Mouse (Mus musculus) embryonic facial prominence, embryonic 11.5 days (tissue): ENCODE measurements around the gene Gm12248. TPM values are rescaled to one million over a fixed set of nuclear protein-coding genes. Genes with fewer than 3 reads are reported as not detected.

Experiments
- ATAC-seq: fragments of 200-750 bp; cut with Nextera tagmentation; replicated peaks from 2 replicates; pipeline ENCODE4 v1.8.0; 2017; ENCODE audit warnings: low read depth; ENCODE audit not compliant: insufficient number of reproducible peaks, low FRiP score, low TSS enrichment
- DNase-seq: peaks from one replicate; pipeline ENCODE4 v3.0.0-alpha.2; 2015; ENCODE audit warnings: low spot score
- H3K27ac ChIP-seq: fragments of 300-500 bp; sonication (generic); replicated peaks from 2 replicates; pipeline ENCODE4 v1.5.1; 2014; ENCODE audit warnings: mild to moderate bottlenecking, low read depth, low read length, control low read depth
- H3K27me3 ChIP-seq: fragments of 300-500 bp; sonication (generic); 2 replicates; pipeline ENCODE4 v1.6.1; 2014; ENCODE audit warnings: mild to moderate bottlenecking, low read length, moderate library complexity, mixed read lengths; ENCODE audit not compliant: control insufficient read depth, insufficient read depth
- H3K36me3 ChIP-seq: fragments of 300-500 bp; sonication (generic); replicated peaks from 2 replicates; pipeline ENCODE4 v1.6.1; 2014; ENCODE audit warnings: low read depth, mild to moderate bottlenecking, low read length, moderate library complexity, mixed read lengths; ENCODE audit not compliant: control insufficient read depth, insufficient read depth
- H3K4me1 ChIP-seq: fragments of 300-500 bp; sonication (generic); 2 replicates; pipeline ENCODE4 v1.6.1; 2014; ENCODE audit warnings: low read length, mixed read lengths; ENCODE audit not compliant: control insufficient read depth, insufficient read depth
- H3K4me2 ChIP-seq: fragments of 300-500 bp; sonication (generic); 2 replicates; pipeline ENCODE4 v1.6.1; 2014; ENCODE audit warnings: low read depth, mild to moderate bottlenecking, control low read depth, low read length, moderate library complexity
- H3K4me3 ChIP-seq: fragments of 300-500 bp; sonication (generic); 2 replicates; pipeline ENCODE4 v1.5.1; 2014; ENCODE audit warnings: low read depth, low read length, control low read depth
- H3K9ac ChIP-seq: fragments of 300-500 bp; sonication (generic); replicated peaks from 2 replicates; pipeline ENCODE4 v1.6.1; 2014; ENCODE audit warnings: mild to moderate bottlenecking, control low read depth, low read length
- H3K9me3 ChIP-seq: fragments of 300-500 bp; sonication (generic); replicated peaks from 2 replicates; pipeline ENCODE4 v1.6.1; 2016; ENCODE audit warnings: mild to moderate bottlenecking, low read length, inconsistent platforms, mixed read lengths; ENCODE audit not compliant: control insufficient read depth
- WGBS: fragments of 180-500 bp; shearing (Covaris S2); extraction: QIAGEN DNeasy Blood & Tissue Kit; methylation state at CpG from one replicate; pipeline ENCODE4 v1.1.7; 2014; 5-methylcytosine and 5-hydroxymethylcytosine counted together
- polyA plus RNA-seq: library from polyadenylated mRNA; unstranded; fragments of >200 nt; fragmentation: Nextera tagmentation; extraction: Ambion mirVana; gene quantifications from 2 replicates; pipeline ENCODE4 v1.2.1, GENCODE M21; 2014

Gm12248 gene
- polyA plus RNA-seq, 1 experiment from 2014 or later = not detected

GRCm38 (mm10) chr11:58127544-58127943 is 34.6 kb upstream of the Gm12248 start:
- no peaks in the 10 kb centered on the region for H3K4me1 ChIP-seq
- peaks cover 2% of the 10 kb centered on the region; the same call in 1 of the 2 replicates for H3K36me3 ChIP-seq
- DNase-seq (no peak), ATAC-seq (no peak)
- WGBS = 94% methylated on average over 2 of the region's 2 CpGs
- H3K27me3 ChIP-seq = no peaks in the 10 kb centered on the region
- H3K9ac ChIP-seq = no peak overlapping the region
- no peak overlapping the region for H3K4me2 ChIP-seq
- H3K4me3 ChIP-seq = no peak overlapping the region
- H3K9me3 ChIP-seq = no peaks in the 10 kb centered on the region
- H3K27ac ChIP-seq = no peak overlapping the region

- Histone ChIP-seq H3K27ac (no peak overlapping the region), H3K27me3 (no peaks in the 10 kb centered on the region), H3K9ac (no peak overlapping the region), H3K4me1 (no peaks in the 10 kb centered on the region), H3K4me2 (no peak overlapping the region), H3K36me3 (peaks cover 4% of the 10 kb centered on the region), H3K4me3 (no peak overlapping the region), H3K9me3 (no peaks in the 10 kb centered on the region)
- 87% methylated on average over 7 of the region's 7 CpGs for WGBS
- ATAC-seq (no peak), DNase-seq (no peak)
These were observed 33.6 kb upstream of the Gm12248 start for GRCm38 (mm10) chr11:58126397-58127160.

- no peak overlapping the region for H3K4me2 ChIP-seq
- no peak for DNase-seq
These were observed 32.1 kb upstream of the Gm12248 start for GRCm38 (mm10) chr11:58125021-58125420.

DNA sequence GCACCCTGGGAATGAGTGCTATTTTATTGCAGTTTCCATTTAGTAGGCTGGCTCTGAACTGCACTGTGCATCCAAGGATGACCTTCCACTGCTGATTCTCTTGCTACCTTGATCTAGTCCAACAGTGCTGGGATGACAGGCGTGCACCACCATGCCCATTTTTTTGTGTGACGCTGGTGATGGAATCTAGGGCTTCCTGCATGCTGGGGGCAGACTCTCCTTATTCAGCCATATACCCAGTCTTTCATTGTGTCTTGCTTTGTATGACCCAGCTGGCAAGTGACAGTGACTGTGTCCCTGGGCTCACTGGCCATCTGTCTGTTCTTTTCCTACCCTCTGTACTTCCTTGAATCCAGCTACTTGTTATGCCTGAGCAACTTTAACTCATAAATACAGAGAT is 30.8 kb upstream of the Gm12248 start:
- Histone ChIP-seq H3K4me3 (no peak overlapping the region), H3K27me3 (no peaks in the 10 kb centered on the region), H3K27ac (no peak overlapping the region), H3K9me3 (no peaks in the 10 kb centered on the region), H3K4me2 (no peak overlapping the region), H3K4me1 (no peaks in the 10 kb centered on the region), H3K36me3 (peaks cover 10% of the 10 kb centered on the region), H3K9ac (no peak overlapping the region)
- ATAC-seq = no peak
- 98% methylated on average over 2 of the region's 2 CpGs for WGBS
- no peak for DNase-seq

More at GRCm38 (mm10) chr11:58125021-58125420, 32.1 kb upstream of the Gm12248 start:
- Histone ChIP-seq H3K36me3 (peaks cover 10% of the 10 kb centered on the region), H3K4me3 (no peak overlapping the region), H3K27ac (no peak overlapping the region), H3K27me3 (no peaks in the 10 kb centered on the region), H3K9ac (no peak overlapping the region), H3K9me3 (no peaks in the 10 kb centered on the region), H3K4me1 (no peaks in the 10 kb centered on the region)
- 89% methylated on average over 11 of the region's 11 CpGs for WGBS
- no peak for ATAC-seq

DNA sequence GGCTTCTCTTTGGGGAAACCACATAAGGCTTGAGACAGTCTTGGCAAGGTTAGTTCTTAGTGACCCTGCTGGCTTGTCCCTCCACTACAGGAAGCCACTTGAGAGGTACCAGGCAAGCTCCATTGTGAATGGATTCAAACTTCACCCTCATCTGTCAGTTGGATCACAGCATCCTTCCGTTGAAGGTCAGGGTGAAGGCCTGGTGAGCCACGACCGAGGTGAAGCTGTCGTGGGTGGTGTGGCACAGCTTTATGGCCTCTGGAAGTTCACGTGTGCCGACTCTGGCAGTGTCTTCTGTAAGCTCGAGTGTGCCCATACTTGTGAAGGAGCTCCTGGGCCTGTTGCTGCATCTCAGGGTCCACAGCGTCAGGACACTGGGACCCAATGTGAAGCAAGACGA is 28.4 kb upstream of the Gm12248 start:
- H3K36me3 ChIP-seq = peaks cover 16% of the 10 kb centered on the region

DNA sequence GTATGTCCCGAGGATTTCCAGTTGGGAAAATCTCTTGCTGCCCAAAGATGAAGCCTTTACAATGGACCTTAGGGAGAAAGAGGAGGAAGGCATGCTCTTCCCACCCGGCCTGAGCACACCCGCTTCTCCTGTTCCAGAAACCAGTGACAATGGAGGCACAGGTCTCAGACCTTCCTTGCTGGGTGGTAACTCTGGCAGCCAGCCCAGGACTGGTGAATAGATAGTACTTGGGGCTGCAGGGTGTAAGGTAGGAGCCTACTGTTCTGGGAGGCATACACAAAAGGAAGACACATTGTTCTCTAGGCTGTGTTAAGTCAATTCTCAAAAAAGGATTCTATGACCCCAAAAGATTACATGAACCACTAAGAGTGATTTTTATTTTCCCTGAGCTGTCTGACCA is 27.7 kb upstream of the Gm12248 start:
- WGBS = 72% methylated on average over 3 of the region's 3 CpGs
- no peaks in the 10 kb centered on the region for H3K9me3 ChIP-seq
- H3K36me3 ChIP-seq = peaks cover 16% of the 10 kb centered on the region
- H3K9ac ChIP-seq = no peak overlapping the region
- DNase-seq = no peak
- ATAC-seq = no peak
- no peak overlapping the region for H3K4me3 ChIP-seq
- H3K27me3 ChIP-seq = no peaks in the 10 kb centered on the region
- H3K4me2 ChIP-seq = no peak overlapping the region
- no peaks in the 10 kb centered on the region for H3K4me1 ChIP-seq
- no peak overlapping the region for H3K27ac ChIP-seq

More for the DNA sequence above, 28.4 kb upstream of the Gm12248 start:
- Histone ChIP-seq H3K27ac (no peak overlapping the region), H3K4me1 (no peaks in the 10 kb centered on the region), H3K27me3 (no peaks in the 10 kb centered on the region), H3K4me3 (no peak overlapping the region), H3K9ac (no peak overlapping the region), H3K9me3 (no peaks in the 10 kb centered on the region), H3K4me2 (no peak overlapping the region)
- WGBS = 95% methylated on average over 9 of the region's 9 CpGs
- DNase-seq (no peak), ATAC-seq (no peak)

DNA sequence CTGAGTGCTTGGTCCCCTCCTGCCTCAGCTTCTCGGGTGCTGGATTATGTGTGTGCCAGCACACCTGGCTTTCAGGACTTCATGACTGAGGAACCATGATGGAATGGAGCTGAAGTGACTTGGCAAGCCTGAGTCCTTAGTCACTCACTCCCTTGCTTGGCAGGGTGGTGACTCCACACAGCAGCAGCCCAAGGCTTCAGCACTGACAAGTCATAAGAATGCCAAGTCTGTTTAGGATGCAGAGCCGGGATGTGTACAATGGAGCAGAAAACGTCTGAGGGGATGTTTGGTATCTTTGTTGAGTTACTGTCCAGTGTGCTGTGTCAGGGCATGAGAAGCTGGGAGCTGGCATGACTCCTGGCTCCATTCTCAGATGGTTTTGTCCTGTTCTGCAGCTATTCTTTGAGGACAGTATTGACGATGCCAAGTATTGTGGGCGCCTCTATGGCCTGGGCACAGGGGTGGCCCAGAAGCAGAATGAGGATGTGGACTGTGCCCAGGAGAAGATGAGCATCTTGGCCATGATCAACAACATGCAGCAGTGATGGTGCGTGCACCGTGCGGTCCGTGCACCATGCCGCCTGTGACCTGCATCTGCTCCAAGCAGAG is 24.2 kb upstream of the Gm12248 start:
- H3K4me3 ChIP-seq = no peak overlapping the region
- no peak overlapping the region for H3K9ac ChIP-seq
- no peaks in the 10 kb centered on the region for H3K9me3 ChIP-seq
- 89% methylated on average over 10 of the region's 10 CpGs for WGBS
- no peak for ATAC-seq
- H3K27ac ChIP-seq = no peak overlapping the region
- no peak overlapping the region for H3K4me2 ChIP-seq
- no peak for DNase-seq
- H3K27me3 ChIP-seq = no peaks in the 10 kb centered on the region
- no peaks in the 10 kb centered on the region for H3K4me1 ChIP-seq
- H3K36me3 ChIP-seq = peaks cover 24% of the 10 kb centered on the region

- DNase-seq = no peak
- Histone ChIP-seq H3K4me1 (no peaks in the 10 kb centered on the region), H3K36me3 (peaks cover 22% of the 10 kb centered on the region), H3K9me3 (no peaks in the 10 kb centered on the region), H3K4me2 (no peak overlapping the region), H3K27me3 (no peaks in the 10 kb centered on the region), H3K27ac (no peak overlapping the region), H3K4me3 (no peak overlapping the region), H3K9ac (no peak overlapping the region)
- no peak for ATAC-seq
- 95% methylated on average over 1 of the region's 1 CpGs for WGBS
These were observed 23.6 kb upstream of the Gm12248 start for GRCm38 (mm10) chr11:58116560-58116959.
